Mouse (Mus musculus) heart, adult 2 months (tissue): ENCODE measurements around the gene Fbxo42. TPM values are rescaled to one million over a fixed set of nuclear protein-coding genes. Genes with fewer than 3 reads are reported as not detected.

Source experiments
- DNase-seq, 2 experiments: peaks; one replicate each; pipeline ENCODE4 v3.0.0; 2021
- H3K27ac ChIP-seq: fragments of 200-600 bp; 2 replicates; pipeline ENCODE4 v1.8.1; 2022
- H3K27me3 ChIP-seq: fragments of 200-500 bp; 2 replicates; pipeline ENCODE4 v1.6.1; 2012; ENCODE audit warnings: mild to moderate bottlenecking, low read length, inconsistent platforms, mixed read lengths; ENCODE audit not compliant: control insufficient read depth, insufficient read depth
- H3K36me3 ChIP-seq: fragments of 200-500 bp; 2 replicates; pipeline ENCODE4 v1.6.1; 2012; ENCODE audit warnings: low read length, inconsistent platforms; ENCODE audit not compliant: control insufficient read depth, insufficient read depth
- H3K4me1 ChIP-seq: fragments of 200-500 bp; 2 replicates; pipeline ENCODE4 v1.6.1; 2011; ENCODE audit warnings: low read length; ENCODE audit not compliant: control insufficient read depth, insufficient read depth
- H3K4me3 ChIP-seq: fragments of 200-600 bp; 2 replicates; pipeline ENCODE4 v1.8.1; 2022
- H3K79me2 ChIP-seq: fragments of 200-500 bp; replicated peaks from 2 replicates; pipeline ENCODE4 v1.6.1; 2012; ENCODE audit warnings: mild to moderate bottlenecking, inconsistent platforms, low read length, moderate library complexity, mixed read lengths; ENCODE audit not compliant: control insufficient read depth, insufficient read depth
- H3K9ac ChIP-seq: fragments of 200-500 bp; 2 replicates; pipeline ENCODE4 v1.6.1; 2012; ENCODE audit warnings: low read depth, mild to moderate bottlenecking, control low read depth, inconsistent platforms, low read length, mixed read lengths
- CTCF ChIP-seq: fragments of 200-600 bp; IDR thresholded peaks from 2 replicates; pipeline ENCODE4 v1.8.1; 2022; ENCODE audit warnings: antibody characterized with exemption, mild to moderate bottlenecking, moderate library complexity
- EP300 ChIP-seq: fragments of 200-500 bp; IDR thresholded peaks from 2 replicates; pipeline ENCODE4 v1.6.1; 2011; ENCODE audit warnings: low read depth, low read length, control low read depth; ENCODE audit not compliant: insufficient read depth
- POLR2A ChIP-seq: fragments of 200-500 bp; IDR thresholded peaks from 2 replicates; pipeline ENCODE4 v1.6.1; 2011; ENCODE audit warnings: mild to moderate bottlenecking, low read depth, low read length, control low read depth; ENCODE audit not compliant: insufficient read depth
- WGBS: fragments of 180-500 bp; shearing (Covaris S2); methylation state at CpG from one replicate; pipeline ENCODE4 v1.1.7; 2018; 5-methylcytosine and 5-hydroxymethylcytosine counted together
- intact Hi-C: fragments of 180-260 bp; cut with DNase I; formaldehyde crosslinking; loops from one replicate; pipeline ENCODE4 v1.15.1; 2025
- polyA plus RNA-seq: library from polyadenylated mRNA; depleted of rRNA; stranded (reverse); fragments of >200 nt; gene quantifications from 2 replicates; pipeline ENCODE4 v1.2.3, GENCODE M21; 2012
- total RNA-seq, 2 experiments: library from RNA; stranded (reverse); gene quantifications; 2 replicates each; pipeline ENCODE4 v1.2.3; 2021

Fbxo42 gene
- total and polyA plus RNA-seq, 3 experiments = 7.6 to 11.3 (median 9.0) TPM

- no peaks in the 10 kb centered on the region for H3K36me3 ChIP-seq
- H3K79me2 ChIP-seq = no peaks in the 10 kb centered on the region
- no peak overlapping the region for H3K9ac ChIP-seq
- WGBS = 90% methylated on average over 9 of the region's 9 CpGs
- H3K4me1 ChIP-seq = no peaks in the 10 kb centered on the region
- H3K4me3 ChIP-seq = no peak overlapping the region
- TF ChIP-seq EP300 (no peak), POLR2A (no peak), CTCF (no peak)
- DNase-seq = no peak
- no peak overlapping the region for H3K27ac ChIP-seq
- no peaks in the 10 kb centered on the region for H3K27me3 ChIP-seq
- intact Hi-C loops = no loop called here
These were observed 65.2 kb downstream of the Fbxo42 start for GRCm38 (mm10) chr4:141212892-141213291.

GRCm38 (mm10) chr4:141213342-141213741, 65.6 kb downstream of the Fbxo42 start:
- Histone ChIP-seq H3K4me3 (peak overlapping the region; percentile 55), H3K9ac (no peak overlapping the region), H3K27me3 (no peaks in the 10 kb centered on the region), H3K36me3 (no peaks in the 10 kb centered on the region), H3K4me1 (no peaks in the 10 kb centered on the region), H3K79me2 (no peaks in the 10 kb centered on the region), H3K27ac (peak overlapping the region; percentile 65)
- intact Hi-C loops = no loop called here
- 55% methylated on average over 2 of the region's 2 CpGs for WGBS
- no peak for TF ChIP-seq EP300
- TF ChIP-seq POLR2A = no peak
- TF ChIP-seq CTCF = no peak
- DNase-seq = no peak

- intact Hi-C loops = loop anchor here (2.0 kb wide), 1 partner anchor 67 kb away; the partner anchor contains the start of gene Fbxo42
- no peaks in the 10 kb centered on the region for H3K27me3 ChIP-seq
- TF ChIP-seq EP300 (0 out of 2 replicates have a peak, but pooled peaks have one; percentile 21), POLR2A (peak; percentile 60; the same call in 1 of the 2 replicates), CTCF (peak; percentile 34)
These were observed 66.1 kb downstream of the Fbxo42 start, which contains the start of gene Rsg1 for GRCm38 (mm10) chr4:141213770-141214336. Rsg1 (plus strand) TSS chr4:141213956.

GRCm38 (mm10) chr4:141214337-141214851, 66.7 kb downstream of the Fbxo42 start:
- no peaks in the 10 kb centered on the region for H3K79me2 ChIP-seq
- H3K4me1 ChIP-seq = no peaks in the 10 kb centered on the region
- no peaks in the 10 kb centered on the region for H3K27me3 ChIP-seq
- intact Hi-C loops = loop anchor here (2.0 kb wide), 1 partner anchor 68 kb away; the partner anchor contains the start of gene Fbxo42
- TF ChIP-seq EP300 (no peak), POLR2A (no peak), CTCF (peak; percentile 52)
- H3K27ac ChIP-seq = peak overlapping the region; percentile 65
- H3K4me3 ChIP-seq = peak overlapping the region; percentile 55
- no peaks in the 10 kb centered on the region for H3K36me3 ChIP-seq
- DNase-seq = peak in 1 of 2 experiments; percentile 44
- WGBS = 5% methylated on average over 16 of the region's 16 CpGs
- peak overlapping the region; percentile 59 for H3K9ac ChIP-seq

More at GRCm38 (mm10) chr4:141213770-141214336, 66.1 kb downstream of the Fbxo42 start, which contains the start of gene Rsg1:
- Histone ChIP-seq H3K79me2 (no peaks in the 10 kb centered on the region), H3K9ac (peak within 1 kb of the TSS; percentile 59), H3K4me1 (no peaks in the 10 kb centered on the region), H3K27ac (peak within 1 kb of the TSS; percentile 65), H3K36me3 (no peaks in the 10 kb centered on the region), H3K4me3 (peak within 1 kb of the TSS; percentile 55)
- under 1% methylated on average over 24 of the region's 24 CpGs for WGBS
- DNase-seq = peak; percentile 93 to 97

GRCm38 (mm10) chr4:141219583-141220213, 72.0 kb downstream of the Fbxo42 start:
- intact Hi-C loops = loop anchor here (5.0 kb wide), 1 partner anchor 148 kb away; the partner anchor contains the start of gene Fam131c
- TF ChIP-seq POLR2A (no peak), EP300 (no peak), CTCF (no peak)

More at GRCm38 (mm10) chr4:141219583-141220213, 72.0 kb downstream of the Fbxo42 start:
- no peaks in the 10 kb centered on the region for H3K79me2 ChIP-seq
- H3K27ac ChIP-seq = no peak overlapping the region
- H3K27me3 ChIP-seq = no peaks in the 10 kb centered on the region
- H3K36me3 ChIP-seq = no peaks in the 10 kb centered on the region
- WGBS = 87% methylated on average over 20 of the region's 20 CpGs
- no peak overlapping the region for H3K4me3 ChIP-seq
- DNase-seq = no peak
- H3K9ac ChIP-seq = no peak overlapping the region
- no peaks in the 10 kb centered on the region for H3K4me1 ChIP-seq
